Mouse (Mus musculus) heart, postnatal 0 days (tissue): ENCODE results near the gene Ak8. TPM values are rescaled to one million over a fixed set of nuclear protein-coding genes. Genes with fewer than 3 reads are reported as not detected.

Source experiments
- ATAC-seq: fragments of 200-750 bp; cut with Nextera tagmentation; 2 replicates; pipeline ENCODE4 v1.8.0; 2017; ENCODE audit warnings: low read depth, moderate number of reproducible peaks, moderate library complexity; ENCODE audit not compliant: insufficient read depth
- DNase-seq: peaks from one replicate; pipeline ENCODE4 v3.0.0-alpha.2; 2016; ENCODE audit warnings: low spot score
- H3K27ac ChIP-seq: fragments of 300-500 bp; sonication (generic); 2 replicates; pipeline ENCODE4 v1.5.1; 2014; ENCODE audit warnings: low read depth, mild to moderate bottlenecking
- H3K27me3 ChIP-seq: fragments of 300-500 bp; sonication (generic); 2 replicates; pipeline ENCODE4 v1.6.1; 2014; ENCODE audit warnings: low read length, mixed read lengths; ENCODE audit not compliant: control insufficient read depth, insufficient read depth
- H3K36me3 ChIP-seq: fragments of 300-500 bp; sonication (generic); replicated peaks from 2 replicates; pipeline ENCODE4 v1.6.1; 2014; ENCODE audit warnings: low read length, mixed read lengths; ENCODE audit not compliant: control insufficient read depth, insufficient read depth
- H3K4me1 ChIP-seq: fragments of 300-500 bp; sonication (generic); 2 replicates; pipeline ENCODE4 v1.6.1; 2014; ENCODE audit warnings: antibody characterized with exemption; ENCODE audit not compliant: control insufficient read depth, insufficient read depth
- H3K4me2 ChIP-seq: fragments of 300-500 bp; sonication (generic); 2 replicates; pipeline ENCODE4 v1.6.1; 2014; ENCODE audit warnings: low read depth, mild to moderate bottlenecking, low read length, moderate library complexity
- H3K4me3 ChIP-seq: fragments of 300-500 bp; sonication (generic); 2 replicates; pipeline ENCODE4 v1.5.1; 2014; ENCODE audit warnings: low read depth, low read length
- H3K9ac ChIP-seq: fragments of 300-500 bp; sonication (generic); replicated peaks from 2 replicates; pipeline ENCODE4 v1.6.1; 2014; ENCODE audit warnings: low read depth, low read length, mixed read lengths
- H3K9me3 ChIP-seq: fragments of 300-500 bp; sonication (generic); replicated peaks from 2 replicates; pipeline ENCODE4 v1.6.1; 2016; ENCODE audit warnings: low read length; ENCODE audit not compliant: control insufficient read depth
- CTCF ChIP-seq: IDR thresholded peaks from 2 replicates; pipeline ENCODE4 v1.5.1; 2016; ENCODE audit warnings: antibody characterized with exemption, control low read depth, low read depth
- EP300 ChIP-seq: IDR thresholded peaks from 2 replicates; pipeline ENCODE4 v1.6.1; 2016; ENCODE audit warnings: antibody characterized with exemption, low read depth
- WGBS: fragments of 180-500 bp; shearing (Covaris S2); extraction: QIAGEN DNeasy Blood & Tissue Kit; methylation state at CpG from one replicate; pipeline ENCODE4 v1.1.7; 2014; 5-methylcytosine and 5-hydroxymethylcytosine counted together
- polyA plus RNA-seq: library from polyadenylated mRNA; unstranded; fragments of >200 nt; fragmentation: Nextera tagmentation; extraction: Ambion mirVana; gene quantifications from 2 replicates; pipeline ENCODE4 v1.2.1, GENCODE M21; 2015
- total RNA-seq: library from RNA; depleted of rRNA; stranded (reverse); fragments of >200 nt; gene quantifications from 2 replicates; pipeline ENCODE4 v1.2.3, GENCODE M21; 2014; ENCODE audit warnings: low replicate concordance

Ak8 gene
- total and polyA plus RNA-seq, 2 experiments from 2014 or later: 0.37 TPM; not detected in 1

DNA sequence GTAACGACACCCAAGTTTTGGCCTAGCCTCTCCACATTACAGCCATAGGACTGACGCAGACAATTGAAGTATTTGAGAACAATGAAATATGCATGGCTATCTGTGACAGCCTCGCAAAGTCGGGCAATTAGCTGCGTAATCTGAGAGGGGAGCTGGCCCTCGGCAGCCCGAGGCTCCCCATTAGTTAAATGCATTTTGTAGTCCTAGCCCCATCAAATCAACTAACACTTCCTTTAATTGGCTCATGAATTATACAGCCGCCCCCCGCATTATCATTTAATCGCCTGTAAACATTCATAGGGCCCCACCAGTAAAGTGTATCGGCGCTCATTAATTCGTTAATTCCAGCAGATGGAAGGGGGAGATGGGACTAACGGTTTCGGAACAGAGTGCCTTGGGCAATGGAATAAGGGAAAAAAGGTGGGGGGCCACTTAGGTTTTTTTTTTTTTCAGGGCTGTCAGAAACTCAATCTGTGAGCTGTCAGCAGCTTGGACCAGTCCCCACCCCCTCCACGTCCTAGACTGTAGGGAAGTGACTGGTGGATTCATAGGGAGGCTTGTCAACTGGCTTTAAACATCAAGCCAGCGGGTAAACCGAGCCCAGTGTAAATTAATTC lies 97.6 kb downstream of the Ak8 start:
- no peak for DNase-seq
- no peak overlapping the region for H3K4me2 ChIP-seq
- no peak overlapping the region for H3K4me3 ChIP-seq
- H3K27me3 ChIP-seq: no peaks in the 10 kb centered on the region
- H3K4me1 ChIP-seq: no peaks in the 10 kb centered on the region
- no peak overlapping the region for H3K9ac ChIP-seq
- TF ChIP-seq CTCF (no peak), EP300 (no peak)
- H3K27ac ChIP-seq: no peak overlapping the region
- WGBS: 60% methylated on average over 18 of the region's 18 CpGs
- no peak for ATAC-seq
- H3K36me3 ChIP-seq: no peaks in the 10 kb centered on the region
- H3K9me3 ChIP-seq: no peaks in the 10 kb centered on the region

DNA sequence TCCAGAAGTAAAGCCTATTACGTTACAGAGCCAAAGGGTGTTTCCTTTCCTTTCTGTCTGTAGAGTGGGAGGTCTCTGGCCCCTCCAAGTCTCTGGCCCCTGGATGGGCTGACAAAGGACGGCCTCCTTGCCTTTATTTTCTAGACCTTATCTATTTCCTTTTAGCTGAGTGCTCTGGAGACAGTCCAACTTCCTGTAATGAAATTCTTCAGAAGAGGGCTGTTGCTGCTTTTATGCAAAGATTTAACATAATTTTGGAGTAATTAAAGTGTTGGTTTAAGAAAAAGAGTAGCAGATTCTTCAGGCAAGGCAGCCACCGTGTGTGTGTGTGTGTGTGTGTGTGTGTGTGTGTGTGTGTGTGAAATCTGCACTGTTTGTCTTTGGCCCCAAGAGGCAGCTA lies 98.4 kb downstream of the Ak8 start:
- WGBS: 22% methylated on average over 3 of the region's 3 CpGs
- ATAC-seq: no peak
- peak; percentile 45 for DNase-seq
- no peaks in the 10 kb centered on the region for H3K27me3 ChIP-seq
- TF ChIP-seq CTCF (no peak), EP300 (no peak)
- H3K9ac ChIP-seq: no peak overlapping the region
- H3K27ac ChIP-seq: peak overlapping the region; percentile 26
- H3K36me3 ChIP-seq: no peaks in the 10 kb centered on the region
- H3K9me3 ChIP-seq: no peaks in the 10 kb centered on the region
- no peaks in the 10 kb centered on the region for H3K4me1 ChIP-seq
- H3K4me2 ChIP-seq: no peak overlapping the region
- H3K4me3 ChIP-seq: no peak overlapping the region

DNA sequence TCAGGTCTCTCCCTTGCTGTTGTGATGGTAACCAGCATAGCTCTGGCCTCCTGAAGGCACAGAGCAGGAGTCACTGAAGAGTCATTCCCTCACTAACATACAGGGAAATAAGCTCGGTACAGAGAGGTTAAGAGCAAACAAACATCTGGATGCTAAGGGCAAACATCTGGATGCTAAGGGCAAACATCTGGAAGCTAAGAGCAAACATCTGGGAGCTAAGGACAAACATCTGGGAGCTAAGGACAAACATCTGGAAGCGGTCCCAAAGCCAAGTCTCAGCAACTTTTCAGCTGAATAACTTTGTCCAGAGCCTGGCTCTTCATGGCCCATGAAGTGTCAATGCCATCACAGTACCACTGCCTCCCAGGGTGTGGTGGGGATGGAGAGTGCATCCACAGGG lies 99.6 kb downstream of the Ak8 start:
- H3K36me3 ChIP-seq: no peaks in the 10 kb centered on the region
- H3K27me3 ChIP-seq: no peaks in the 10 kb centered on the region
- H3K4me1 ChIP-seq: no peaks in the 10 kb centered on the region
- H3K9me3 ChIP-seq: no peaks in the 10 kb centered on the region
- H3K9ac ChIP-seq: no peak overlapping the region
- WGBS: 61% methylated on average over 2 of the region's 2 CpGs
- ATAC-seq (no peak), DNase-seq (no peak)
- no peak overlapping the region for H3K4me2 ChIP-seq
- H3K27ac ChIP-seq: no peak overlapping the region
- no peak for TF ChIP-seq CTCF
- TF ChIP-seq EP300: no peak
- no peak overlapping the region for H3K4me3 ChIP-seq

DNA sequence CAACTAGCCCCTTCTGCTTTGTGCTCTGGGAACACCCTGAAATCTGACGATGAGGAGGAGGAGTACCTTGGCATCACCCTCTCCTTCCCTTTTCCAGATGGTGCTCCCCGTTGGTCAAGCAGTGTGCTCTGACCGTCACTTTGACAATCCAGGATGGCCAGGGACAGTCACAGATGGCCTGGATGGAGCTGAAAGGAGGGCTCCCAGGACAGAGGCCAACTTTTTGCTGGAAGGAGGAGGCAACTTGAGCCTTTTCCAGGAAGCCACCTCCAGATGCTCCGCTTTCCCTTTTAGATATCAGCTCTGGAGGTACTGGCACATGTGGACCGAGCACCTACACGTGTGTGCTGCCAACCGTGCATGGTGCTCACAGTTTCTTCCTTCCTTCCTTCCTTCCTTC lies 103.4 kb downstream of the Ak8 start:
- Histone ChIP-seq H3K4me2 (no peak overlapping the region), H3K4me3 (no peak overlapping the region), H3K27me3 (no peaks in the 10 kb centered on the region), H3K27ac (no peak overlapping the region), H3K9me3 (no peaks in the 10 kb centered on the region), H3K9ac (no peak overlapping the region), H3K36me3 (no peaks in the 10 kb centered on the region), H3K4me1 (no peaks in the 10 kb centered on the region)
- ATAC-seq (no peak), DNase-seq (no peak)
- WGBS: 67% methylated on average over 7 of the region's 7 CpGs
- TF ChIP-seq EP300 (no peak), CTCF (no peak)

DNA sequence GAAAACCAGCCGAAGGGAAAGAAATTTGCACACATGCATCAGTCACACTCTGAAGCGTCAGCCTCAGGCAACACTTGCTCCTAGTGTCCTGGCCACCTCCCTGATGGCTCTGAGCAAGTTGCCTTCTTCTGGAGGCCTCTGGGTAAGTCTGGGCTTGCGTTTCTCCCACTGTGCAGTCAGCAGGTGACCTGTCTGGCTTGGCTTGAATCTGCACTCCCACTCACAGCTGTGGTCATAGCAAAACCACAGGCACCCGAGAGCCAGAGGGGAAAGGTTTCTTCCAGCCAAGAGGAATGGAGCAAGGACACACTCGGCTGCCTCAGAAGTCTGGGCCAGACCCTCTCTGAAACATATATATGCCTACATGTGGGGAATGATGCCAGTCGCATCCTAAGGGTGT lies 108.9 kb downstream of the Ak8 start:
- WGBS: 66% methylated on average over 6 of the region's 6 CpGs
- H3K4me1 ChIP-seq: no peaks in the 10 kb centered on the region

DNA sequence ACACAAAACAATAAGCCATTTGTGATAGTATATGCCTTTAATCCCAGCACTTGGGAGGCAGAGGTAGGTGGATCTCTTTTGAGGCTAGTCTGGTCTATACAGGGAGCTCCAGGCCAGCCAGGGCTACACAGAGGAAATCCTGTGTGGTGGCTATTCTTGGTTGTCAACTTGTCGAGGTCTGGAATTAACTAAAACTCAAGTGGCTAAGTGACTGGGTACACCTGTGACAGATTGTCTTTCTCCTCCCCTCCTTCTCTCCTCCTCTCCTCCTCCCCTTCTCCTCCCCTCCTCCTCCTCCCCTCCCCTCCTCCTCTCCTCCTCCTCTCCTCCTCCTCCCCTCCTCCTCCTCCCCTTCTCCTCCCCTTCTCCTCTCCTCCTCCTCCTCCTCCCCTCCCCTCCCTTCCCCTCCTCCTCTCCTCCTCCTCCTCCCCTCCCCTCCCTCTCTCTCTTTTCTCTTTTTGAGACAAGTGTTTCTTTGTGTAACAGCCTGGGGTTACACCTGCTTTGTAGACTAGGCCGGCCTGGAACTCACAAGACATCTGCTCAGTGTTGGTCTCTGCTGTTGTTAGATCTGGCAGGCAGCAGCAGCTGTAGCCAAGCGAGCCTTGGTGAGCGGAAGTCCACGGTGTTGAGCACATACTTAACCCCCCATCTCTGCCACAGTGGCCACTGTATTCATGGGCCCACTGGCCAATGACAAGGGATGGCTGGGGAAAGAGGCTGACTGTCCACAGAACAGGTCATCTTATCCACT lies 110.5 kb downstream of the Ak8 start:
- no peak overlapping the region for H3K9ac ChIP-seq
- H3K4me2 ChIP-seq: no peak overlapping the region
- H3K27me3 ChIP-seq: no peaks in the 10 kb centered on the region
- H3K36me3 ChIP-seq: no peaks in the 10 kb centered on the region
- H3K4me3 ChIP-seq: no peak overlapping the region
- no peaks in the 10 kb centered on the region for H3K9me3 ChIP-seq
- H3K27ac ChIP-seq: no peak overlapping the region
- DNase-seq (no peak), ATAC-seq (no peak)
- 48% methylated on average over 5 of the region's 5 CpGs for WGBS
- TF ChIP-seq EP300 (no peak), CTCF (no peak)
- H3K4me1 ChIP-seq: no peaks in the 10 kb centered on the region

More for the DNA sequence above, 108.9 kb downstream of the Ak8 start:
- TF ChIP-seq EP300 (no peak), CTCF (no peak)
- Histone ChIP-seq H3K9me3 (no peaks in the 10 kb centered on the region), H3K4me3 (no peak overlapping the region), H3K36me3 (no peaks in the 10 kb centered on the region), H3K9ac (no peak overlapping the region), H3K4me2 (no peak overlapping the region), H3K27me3 (no peaks in the 10 kb centered on the region), H3K27ac (no peak overlapping the region)
- DNase-seq: no peak
- no peak for ATAC-seq
